Mouse (Mus musculus) forebrain, embryonic 16.5 days (tissue): ENCODE data around the gene Popdc3. TPM values are rescaled to one million over a fixed set of nuclear protein-coding genes. Genes with fewer than 3 reads are reported as not detected.
"Not testable (repeated sequence)": the region's sequence is repeated elsewhere in the genome, so short reads cannot be mapped to it uniquely, and the experiment has no call there.

Source experiments
- ATAC-seq: fragments of 200-750 bp; cut with Nextera tagmentation; 2 replicates; pipeline ENCODE4 v1.8.0; 2017; ENCODE audit warnings: mild to moderate bottlenecking, moderate library complexity
- H3K27ac ChIP-seq: fragments of 300-500 bp; sonication (generic); 2 replicates; pipeline ENCODE4 v1.5.1; 2014; ENCODE audit warnings: low read length, control low read depth
- H3K27me3 ChIP-seq: fragments of 300-500 bp; sonication (generic); replicated peaks from 2 replicates; pipeline ENCODE4 v1.6.1; 2014; ENCODE audit warnings: low read length; ENCODE audit not compliant: control insufficient read depth, insufficient read depth
- H3K36me3 ChIP-seq: fragments of 300-500 bp; sonication (generic); 2 replicates; pipeline ENCODE4 v1.6.1; 2014; ENCODE audit not compliant: control insufficient read depth, insufficient read depth
- H3K4me1 ChIP-seq: fragments of 300-500 bp; sonication (generic); replicated peaks from 2 replicates; pipeline ENCODE4 v1.6.1; 2014; ENCODE audit warnings: low read length; ENCODE audit not compliant: control insufficient read depth, insufficient read depth
- H3K4me2 ChIP-seq: fragments of 300-500 bp; sonication (generic); 2 replicates; pipeline ENCODE4 v1.6.1; 2014; ENCODE audit warnings: mild to moderate bottlenecking, low read length, control low read depth
- H3K4me3 ChIP-seq: fragments of 300-500 bp; sonication (generic); replicated peaks from 2 replicates; pipeline ENCODE4 v1.5.1; 2014; ENCODE audit warnings: mild to moderate bottlenecking, low read length, control low read depth
- H3K9ac ChIP-seq: fragments of 300-500 bp; sonication (generic); replicated peaks from 2 replicates; pipeline ENCODE4 v1.6.1; 2014; ENCODE audit warnings: low read depth, low read length, control low read depth
- H3K9me3 ChIP-seq: fragments of 300-500 bp; sonication (generic); 2 replicates; pipeline ENCODE4 v1.6.1; 2016; ENCODE audit warnings: low read length; ENCODE audit not compliant: control insufficient read depth
- WGBS: fragments of 180-500 bp; shearing (Covaris S2); extraction: QIAGEN DNeasy Blood & Tissue Kit; methylation state at CpG from one replicate; pipeline ENCODE4 v1.1.7; 2014; 5-methylcytosine and 5-hydroxymethylcytosine counted together
- polyA plus RNA-seq: library from polyadenylated mRNA; unstranded; fragments of >200 nt; fragmentation: Nextera tagmentation; extraction: Ambion mirVana; gene quantifications from 2 replicates; pipeline ENCODE4 v1.2.1, GENCODE M21; 2015

Popdc3 gene
- polyA plus RNA-seq, result 0.41 and 0.68 TPM in 2 replicates

- not testable (repeated sequence) for ATAC-seq, H3K27me3 ChIP-seq, H3K4me3 ChIP-seq, H3K27ac ChIP-seq, H3K36me3 ChIP-seq, H3K9me3 ChIP-seq, H3K4me2 ChIP-seq, H3K4me1 ChIP-seq, H3K9ac ChIP-seq
- WGBS, result no CpG with 5 or more reads among the region's 5 CpGs
These were observed at the start of gene Popdc3 for GRCm38 (mm10) chr10:45177798-45178197. Gene Popdc3 (plus strand): TSS chr10:45178098.

GRCm38 (mm10) chr10:45129105-45129504, 48.8 kb upstream of the Popdc3 start:
- Histone ChIP-seq H3K27ac (peak overlapping the region; percentile 6; the same call in 1 of the 2 replicates), H3K4me2 (peak overlapping the region; percentile 24; the same call in 1 of the 2 replicates), H3K4me1 (peaks cover 6% of the 10 kb centered on the region), H3K36me3 (peaks cover 2% of the 10 kb centered on the region; the same call in 1 of the 2 replicates), H3K27me3 (no peaks in the 10 kb centered on the region), H3K9me3 (no peaks in the 10 kb centered on the region), H3K9ac (no peak overlapping the region; the same call in 1 of the 2 replicates), H3K4me3 (no peak overlapping the region)
- WGBS, result 41% methylated on average over 11 of the region's 11 CpGs
- ATAC-seq, result peak; percentile 54

GRCm38 (mm10) chr10:45130004-45130403, 47.9 kb upstream of the Popdc3 start:
- H3K27ac ChIP-seq, result no peak overlapping the region
- H3K27me3 ChIP-seq, result no peaks in the 10 kb centered on the region
- ATAC-seq, result no peak

GRCm38 (mm10) chr10:45132371-45132770, 45.5 kb upstream of the Popdc3 start:
- no peak overlapping the region for H3K9ac ChIP-seq
- H3K27me3 ChIP-seq, result no peaks in the 10 kb centered on the region
- no peak overlapping the region for H3K4me3 ChIP-seq
- H3K36me3 ChIP-seq, result no peaks in the 10 kb centered on the region
- ATAC-seq, result no peak
- H3K4me2 ChIP-seq, result no peak overlapping the region
- H3K4me1 ChIP-seq, result peaks cover 11% of the 10 kb centered on the region
- no peaks in the 10 kb centered on the region for H3K9me3 ChIP-seq
- WGBS, result 80% methylated on average over 4 of the region's 4 CpGs
- no peak overlapping the region for H3K27ac ChIP-seq

More at GRCm38 (mm10) chr10:45130004-45130403, 47.9 kb upstream of the Popdc3 start:
- Histone ChIP-seq H3K36me3 (peaks cover 2% of the 10 kb centered on the region; the same call in 1 of the 2 replicates), H3K9me3 (no peaks in the 10 kb centered on the region), H3K9ac (no peak overlapping the region), H3K4me1 (peaks cover 6% of the 10 kb centered on the region), H3K4me2 (no peak overlapping the region), H3K4me3 (no peak overlapping the region)
- 95% methylated on average over 6 of the region's 6 CpGs for WGBS

- H3K9ac ChIP-seq, result no peak overlapping the region
- no peak overlapping the region for H3K4me2 ChIP-seq
- no peak overlapping the region for H3K4me3 ChIP-seq
- H3K36me3 ChIP-seq, result no peaks in the 10 kb centered on the region
- peaks cover 6% of the 10 kb centered on the region; the same call in 1 of the 2 replicates for H3K4me1 ChIP-seq
- ATAC-seq, result peak; percentile 32; the same call in 1 of the 2 replicates
- H3K27me3 ChIP-seq, result no peaks in the 10 kb centered on the region
- H3K9me3 ChIP-seq, result no peaks in the 10 kb centered on the region
- no peak overlapping the region for H3K27ac ChIP-seq
- 74% methylated on average over 7 of the region's 7 CpGs for WGBS
These were observed 41.1 kb upstream of the Popdc3 start for GRCm38 (mm10) chr10:45136806-45137205.

GRCm38 (mm10) chr10:45139910-45140309, 38.0 kb upstream of the Popdc3 start:
- Histone ChIP-seq H3K9ac (no peak overlapping the region), H3K9me3 (no peaks in the 10 kb centered on the region), H3K27ac (no peak overlapping the region), H3K4me2 (no peak overlapping the region), H3K27me3 (no peaks in the 10 kb centered on the region), H3K36me3 (no peaks in the 10 kb centered on the region), H3K4me1 (peaks cover 6% of the 10 kb centered on the region; the same call in 1 of the 2 replicates), H3K4me3 (no peak overlapping the region)
- ATAC-seq, result no peak
- 60% methylated on average over 4 of the region's 4 CpGs for WGBS

GRCm38 (mm10) chr10:45140474-45141212, 37.3 kb upstream of the Popdc3 start:
- WGBS, result 67% methylated on average over 7 of the region's 7 CpGs
- Histone ChIP-seq H3K4me1 (peaks cover 6% of the 10 kb centered on the region; the same call in 1 of the 2 replicates), H3K9me3 (no peaks in the 10 kb centered on the region), H3K9ac (no peak overlapping the region), H3K4me3 (no peak overlapping the region), H3K27me3 (no peaks in the 10 kb centered on the region), H3K36me3 (no peaks in the 10 kb centered on the region), H3K4me2 (no peak overlapping the region), H3K27ac (no peak overlapping the region)
- no peak for ATAC-seq

- H3K27ac ChIP-seq, result no peak overlapping the region
- peaks cover 5% of the 10 kb centered on the region; the same call in 1 of the 2 replicates for H3K4me1 ChIP-seq
- no peaks in the 10 kb centered on the region for H3K9me3 ChIP-seq
- WGBS, result 88% methylated on average over 5 of the region's 5 CpGs
- no peaks in the 10 kb centered on the region for H3K36me3 ChIP-seq
- H3K4me2 ChIP-seq, result no peak overlapping the region
- H3K4me3 ChIP-seq, result no peak overlapping the region
- ATAC-seq, result no peak
- H3K27me3 ChIP-seq, result no peaks in the 10 kb centered on the region
- no peak overlapping the region for H3K9ac ChIP-seq
These were observed 35.5 kb upstream of the Popdc3 start for GRCm38 (mm10) chr10:45142359-45142758.

GRCm38 (mm10) chr10:45144038-45144817, 33.7 kb upstream of the Popdc3 start:
- WGBS, result 78% methylated on average over 6 of the region's 6 CpGs
- H3K9ac ChIP-seq, result no peak overlapping the region
- H3K4me2 ChIP-seq, result no peak overlapping the region
- peak; percentile 21; the same call in 1 of the 2 replicates for ATAC-seq
- H3K9me3 ChIP-seq, result no peaks in the 10 kb centered on the region
- no peaks in the 10 kb centered on the region for H3K36me3 ChIP-seq
- no peak overlapping the region for H3K27ac ChIP-seq
- 0 out of 2 replicates have a peak, but pooled peaks cover 4% of the 10 kb centered on the region for H3K4me1 ChIP-seq
- no peaks in the 10 kb centered on the region for H3K27me3 ChIP-seq
- H3K4me3 ChIP-seq, result no peak overlapping the region
